Mouse (Mus musculus) thymus, postnatal 14 days (tissue): Measurements from ENCODE around the gene Pla1a.

Experiments
- DNase-seq: peaks from one replicate; pipeline ENCODE4 v3.0.0; 2021

Gene Pla1a

DNA sequence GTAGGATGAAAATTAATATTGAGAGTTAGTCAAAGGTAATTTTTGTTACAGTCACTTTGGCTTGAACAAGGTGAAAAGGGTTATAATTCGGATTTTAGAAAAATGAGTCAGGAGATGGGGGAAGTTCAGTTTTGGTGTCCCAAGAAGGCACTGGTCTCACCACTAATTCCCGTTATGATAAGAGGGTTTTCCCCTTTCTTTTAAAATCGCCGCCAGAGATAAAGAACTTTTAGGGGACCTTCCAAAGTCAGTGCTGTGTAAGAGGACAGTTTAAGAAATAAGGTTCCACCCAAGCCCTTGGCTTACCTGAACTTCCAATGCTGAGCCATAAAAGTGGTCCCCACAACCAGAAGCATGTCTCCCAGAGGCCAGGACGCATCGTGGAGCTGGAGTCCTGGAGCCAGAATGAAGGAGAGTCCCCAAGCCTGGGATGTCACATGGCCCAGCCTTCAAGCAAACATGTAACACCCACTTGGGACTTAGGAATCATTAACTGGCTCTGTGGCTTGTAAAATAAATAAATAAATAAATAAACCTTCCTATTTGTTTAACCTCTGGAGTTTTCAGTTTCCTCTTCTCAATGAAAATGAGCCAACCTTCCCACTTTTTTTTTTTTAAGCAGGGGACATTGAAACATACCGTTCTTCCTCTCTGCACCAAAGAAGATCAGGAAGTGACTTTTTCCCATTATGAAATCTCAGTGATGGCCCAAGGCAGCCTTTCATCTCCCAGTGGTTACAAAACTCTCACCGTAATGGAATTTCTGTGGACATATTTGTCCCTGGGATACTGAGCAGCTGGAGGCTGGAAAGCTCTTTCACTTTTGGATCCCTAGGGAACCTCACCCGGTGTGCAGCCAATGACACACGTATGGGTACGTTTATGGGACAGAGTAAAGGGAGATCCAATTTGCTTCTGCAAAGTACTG is at the start of gene Pla1a:
Gene Pla1a, minus strand, starts transcription at position 648 of the 928 bp plus-strand sequence.
- no peak for DNase-seq

DNA sequence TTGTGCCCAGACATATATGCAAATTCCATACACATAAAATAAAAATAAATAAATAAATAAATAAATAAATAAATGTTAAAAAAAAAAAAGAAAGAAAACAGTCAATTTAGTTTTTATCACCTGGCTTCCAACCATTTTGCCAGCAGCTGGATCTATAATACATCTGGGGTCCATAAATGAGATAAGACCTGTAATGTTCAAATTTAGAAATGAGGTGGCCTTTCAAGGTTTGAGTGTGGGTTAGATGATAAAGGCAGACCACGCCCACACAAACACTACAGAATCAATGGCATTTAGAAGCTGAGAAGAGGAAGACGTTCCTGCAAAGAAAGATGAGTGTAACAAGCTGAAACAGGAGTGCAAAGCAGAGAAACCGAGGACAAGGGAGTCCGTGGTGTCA is 48.4 kb upstream of the Pla1a start:
- DNase-seq: no peak

DNA sequence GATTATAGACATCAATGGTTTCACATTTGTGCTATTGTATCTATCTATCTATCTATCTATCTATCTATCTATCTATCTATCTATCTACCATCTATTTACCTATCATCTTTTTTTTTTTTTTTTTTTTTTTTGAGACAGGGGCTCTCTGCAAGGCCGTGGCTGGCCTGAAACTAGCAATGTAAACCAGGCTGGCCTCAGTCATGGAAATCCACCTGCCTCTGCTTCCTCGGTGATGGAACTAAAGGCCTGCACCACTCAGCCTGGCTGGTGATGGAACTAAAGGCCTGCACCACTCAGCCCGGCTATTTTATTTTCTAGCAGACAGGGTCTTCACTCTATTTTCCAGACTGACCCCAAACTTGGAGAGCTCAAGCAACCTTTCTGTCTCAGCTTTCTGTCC is 45.4 kb upstream of the Pla1a start:
- DNase-seq: no peak

DNA sequence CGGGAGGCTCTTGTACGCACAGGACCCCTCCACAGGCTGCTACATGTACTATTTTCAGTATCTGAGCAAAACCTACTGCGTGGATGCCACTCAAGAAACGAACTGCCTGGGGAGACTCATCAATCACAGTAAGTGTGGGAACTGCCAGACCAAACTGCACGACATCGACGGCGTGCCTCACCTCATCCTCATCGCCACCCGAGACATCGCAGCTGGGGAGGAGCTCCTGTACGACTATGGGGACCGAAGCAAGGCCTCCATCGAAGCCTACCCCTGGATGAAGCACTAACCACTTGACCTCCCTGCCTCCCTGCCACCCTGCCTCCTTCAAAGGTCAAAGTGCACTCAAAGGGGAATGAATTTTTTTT is 44.3 kb upstream of the Pla1a start:
- DNase-seq: peak; percentile 15

DNA sequence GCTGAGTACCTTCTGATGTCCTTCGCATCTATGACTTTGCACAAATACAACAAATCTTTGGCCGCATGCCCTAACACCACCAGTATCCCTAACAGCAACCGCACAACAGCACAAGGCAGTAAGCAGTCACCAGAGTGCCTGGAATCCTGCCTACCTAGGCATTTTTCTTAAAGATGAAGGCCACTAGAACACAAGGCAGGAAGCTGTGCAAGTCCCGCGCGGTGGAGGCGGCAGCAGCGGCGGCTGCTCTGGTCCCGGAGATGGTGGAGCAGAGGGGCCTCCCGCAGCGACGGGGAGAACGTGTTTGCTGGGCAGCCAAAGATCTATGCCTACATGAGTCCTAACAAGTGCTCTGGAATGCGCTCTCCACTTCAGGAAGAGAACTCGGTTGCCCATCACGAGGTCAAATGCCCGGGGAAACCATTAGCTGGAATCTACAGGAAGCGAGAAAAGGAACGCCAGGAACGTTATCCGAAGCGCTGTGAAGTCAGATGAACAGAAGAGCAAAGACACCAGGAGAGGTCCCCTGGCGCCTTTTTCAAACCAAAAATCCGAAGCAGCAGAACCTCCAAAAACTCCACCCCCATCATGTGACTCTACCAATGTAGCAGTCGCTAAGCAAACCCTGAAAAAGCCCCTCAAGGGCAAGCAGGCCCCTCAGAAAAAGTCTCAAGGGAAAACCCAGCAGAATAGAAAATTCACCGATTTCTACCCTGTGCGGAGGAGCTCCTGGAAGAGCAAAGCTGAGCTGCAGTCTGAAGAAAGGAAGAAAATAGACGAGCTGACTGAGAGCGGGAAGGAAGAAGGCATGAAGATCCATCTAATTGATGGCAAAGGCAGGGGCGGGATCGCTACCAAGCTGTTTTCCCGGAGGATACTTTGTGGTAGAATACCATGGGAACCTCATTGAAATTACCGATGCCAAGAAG is 43.6 kb upstream of the Pla1a start:
- DNase-seq: peak; percentile 73

DNA sequence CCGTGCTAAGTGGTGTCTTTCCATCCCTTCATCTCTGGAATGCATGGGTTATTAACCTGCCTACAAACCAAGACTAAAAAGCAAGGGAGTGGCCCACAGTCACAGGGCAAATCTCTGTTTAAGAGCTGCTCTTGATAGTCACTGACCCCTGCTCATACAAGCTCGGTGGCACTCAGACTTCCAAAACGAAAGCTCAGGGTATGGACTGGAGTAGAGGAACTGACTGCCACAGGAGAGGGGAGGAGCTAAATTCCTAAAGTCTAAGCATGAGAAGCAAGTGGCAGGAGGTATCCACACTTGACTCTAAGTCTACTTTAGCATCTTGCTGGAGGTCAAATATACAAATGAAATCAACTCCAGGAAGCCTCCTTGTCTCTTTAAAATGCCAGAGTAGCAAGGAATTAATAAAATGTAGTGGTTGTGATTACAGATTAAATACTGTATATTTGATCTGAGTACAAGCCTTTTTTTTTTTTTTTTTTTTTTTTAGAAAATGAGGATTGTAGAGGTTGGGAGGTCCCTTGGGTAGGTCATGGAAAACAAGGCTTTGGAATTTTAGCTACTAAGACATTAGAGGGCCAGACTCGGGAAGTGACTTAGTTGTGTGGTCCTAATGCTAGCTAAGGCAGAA is 42.9 kb upstream of the Pla1a start:
- DNase-seq: no peak

DNA sequence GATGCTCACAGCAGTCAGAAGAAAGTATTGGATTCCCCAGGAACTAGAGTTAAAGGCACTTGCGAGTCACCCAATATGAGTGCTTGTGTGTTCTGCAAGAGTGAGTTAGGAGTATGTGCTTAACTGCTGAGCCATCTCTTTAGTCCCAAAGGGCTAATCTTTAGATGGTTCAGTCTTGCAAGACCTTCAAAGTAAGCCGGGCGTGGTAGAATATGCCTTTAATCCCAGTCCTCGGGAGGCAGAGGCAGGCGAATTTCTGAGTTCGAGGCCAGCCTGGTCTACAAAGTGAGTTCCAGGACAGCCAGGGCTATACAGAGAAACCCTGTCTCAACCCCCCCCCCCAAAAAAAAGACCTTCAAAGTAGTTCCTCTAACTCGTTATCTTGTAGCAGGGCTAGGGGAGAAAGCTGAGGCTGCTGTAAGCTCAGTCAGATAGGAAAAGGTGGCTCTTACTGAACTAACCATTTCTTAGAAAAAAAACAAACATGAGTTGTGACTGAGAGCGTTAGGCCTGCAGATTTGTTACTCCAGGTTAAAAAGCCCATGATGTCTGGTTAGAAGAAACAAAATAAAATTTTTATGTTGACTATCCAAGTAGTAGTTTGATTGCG is 41.8 kb upstream of the Pla1a start:
- no peak for DNase-seq

DNA sequence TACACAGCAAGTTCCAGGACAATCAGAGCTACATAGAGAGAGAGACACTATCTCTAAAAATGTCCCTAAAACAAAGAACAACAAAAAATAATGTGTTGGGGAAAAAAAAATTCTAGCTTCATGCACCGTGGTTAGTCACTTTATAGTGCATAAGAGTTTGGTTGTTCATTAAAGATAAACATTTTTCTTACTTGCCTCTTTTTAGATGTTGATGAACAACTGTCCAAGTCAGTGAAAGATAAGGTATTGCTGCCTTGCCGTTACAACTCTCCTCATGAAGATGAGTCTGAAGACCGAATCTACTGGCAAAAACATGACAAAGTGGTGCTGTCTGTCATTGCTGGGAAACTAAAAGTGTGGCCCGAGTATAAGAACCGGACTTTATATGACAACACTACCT is 40.7 kb upstream of the Pla1a start:
- DNase-seq: no peak

DNA sequence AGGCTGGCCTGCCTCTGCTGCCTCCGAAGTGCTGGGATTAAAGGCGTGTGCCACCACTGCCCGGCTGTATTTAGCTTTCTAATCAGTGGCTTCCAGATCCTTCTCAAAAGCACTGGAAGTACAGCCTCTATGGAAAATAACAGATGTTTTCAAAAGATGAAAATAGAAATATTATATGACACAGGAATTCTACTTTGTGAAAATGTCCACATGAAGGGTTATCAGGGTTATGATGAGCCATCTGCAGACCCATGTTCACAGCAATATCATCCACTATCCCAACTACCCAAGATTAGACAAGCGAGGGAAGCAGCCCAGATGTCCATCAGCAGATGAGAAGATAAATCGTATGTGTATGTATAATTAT is 39.5 kb upstream of the Pla1a start:
- no peak for DNase-seq

DNA sequence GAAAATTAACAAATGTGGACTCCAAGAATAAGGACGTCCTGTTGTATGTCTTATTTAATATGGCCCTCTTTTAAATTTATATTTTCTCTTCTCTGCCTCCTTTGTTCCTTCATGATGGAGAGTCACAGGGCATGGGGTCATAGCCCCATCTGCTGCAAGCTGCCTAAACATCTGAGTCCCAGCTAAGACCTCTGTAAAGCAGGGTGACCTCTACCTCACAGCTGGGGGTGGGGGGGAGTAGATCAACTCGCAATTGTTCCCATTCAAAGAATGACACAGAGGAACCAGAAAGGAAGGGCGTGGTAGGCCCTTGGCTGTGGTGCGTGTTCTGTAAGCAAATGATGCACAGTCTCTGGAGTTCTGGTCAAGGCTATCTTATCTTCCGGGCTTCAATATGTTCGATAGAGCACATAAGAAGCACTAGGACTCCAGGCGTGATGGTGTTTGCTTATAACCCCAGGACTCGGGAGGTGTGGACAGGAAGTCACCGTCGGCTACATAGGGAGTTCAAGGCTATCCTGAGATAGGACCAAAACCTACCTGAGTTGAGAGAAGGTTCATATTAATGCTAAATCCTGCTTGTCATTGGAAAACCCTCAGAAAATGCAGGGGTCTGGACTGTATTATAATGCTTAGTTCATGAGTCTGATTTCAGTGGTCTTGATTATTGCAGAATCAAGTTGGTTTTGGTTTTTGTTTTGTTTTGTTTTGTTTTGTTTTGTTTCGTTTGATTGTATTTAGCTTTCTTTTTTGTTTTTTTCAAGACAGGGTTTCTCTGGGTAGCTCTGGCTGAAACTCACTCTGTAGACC is 39.0 kb upstream of the Pla1a start:
- no peak for DNase-seq

DNA sequence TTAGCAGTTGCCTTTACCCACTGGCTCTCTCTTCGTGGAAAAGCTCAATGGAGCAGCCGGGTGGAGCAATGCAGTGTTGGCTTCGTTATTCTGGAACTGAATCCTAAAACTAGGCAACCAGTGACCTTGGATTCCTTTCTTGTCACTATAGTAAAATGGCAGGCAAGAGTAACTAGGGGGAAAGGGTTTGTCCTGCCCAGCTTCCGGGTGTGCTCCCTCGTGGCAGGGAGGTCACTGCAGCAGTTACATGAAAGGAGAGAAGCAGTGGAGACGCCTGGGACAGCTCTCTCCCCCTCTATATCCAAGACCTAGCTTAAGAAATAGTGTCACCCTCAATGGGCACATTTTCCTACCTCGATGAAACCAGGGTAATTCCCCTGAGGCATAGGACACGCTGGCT is 36.5 kb upstream of the Pla1a start:
- no peak for DNase-seq

DNA sequence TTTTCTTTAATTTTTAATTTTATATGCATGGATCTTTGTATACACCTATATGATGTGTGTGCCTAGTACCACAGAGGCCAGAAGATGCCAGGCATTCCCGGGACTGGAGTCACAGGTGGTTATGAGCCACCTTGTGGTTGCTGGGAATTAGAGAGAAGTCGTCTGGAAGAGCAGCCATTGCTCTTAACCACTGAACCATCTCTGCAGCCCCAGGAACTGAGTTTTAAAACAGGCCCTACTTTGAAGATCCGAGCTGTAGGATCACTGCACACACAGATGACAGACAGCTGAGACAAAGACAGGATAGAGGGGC is 35.7 kb upstream of the Pla1a start:
- DNase-seq: no peak

DNA sequence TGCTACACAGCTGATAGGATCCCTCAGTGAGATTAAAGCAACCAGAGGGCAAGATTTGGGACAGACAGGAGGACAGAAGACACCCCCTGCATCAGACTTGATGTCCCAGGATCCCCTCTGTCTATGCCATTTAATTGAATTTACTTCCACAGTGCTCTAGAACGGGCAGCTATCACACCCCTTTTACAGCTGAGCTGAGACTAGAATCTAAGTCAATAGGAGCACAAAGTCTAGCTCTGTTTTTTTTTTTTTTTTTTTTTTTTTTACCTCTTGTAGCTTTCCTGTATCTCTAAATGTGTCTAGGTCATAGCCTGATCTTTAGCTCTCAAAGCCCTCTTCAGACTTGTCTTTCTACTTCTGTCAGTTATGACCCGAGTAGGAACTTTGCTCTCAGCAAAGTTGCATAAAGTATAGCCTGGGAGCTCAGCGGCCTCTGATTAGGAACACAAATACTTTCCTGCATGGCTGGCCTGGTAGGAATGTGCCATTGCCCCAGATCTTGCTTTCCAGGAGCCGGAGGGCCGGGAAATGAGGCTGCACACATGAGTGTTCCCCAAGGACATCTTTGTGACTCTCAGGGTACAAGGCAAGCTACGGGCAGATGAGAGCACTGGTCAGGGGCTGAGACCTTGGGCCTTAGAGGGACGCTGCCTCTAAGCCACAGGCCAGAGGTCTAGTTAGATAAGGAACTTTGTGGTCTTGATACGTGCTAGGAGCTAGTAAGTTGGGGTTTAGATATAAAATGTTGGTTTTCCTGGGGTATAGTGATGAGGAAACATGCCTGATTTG is 35.2 kb upstream of the Pla1a start:
- no peak for DNase-seq

DNA sequence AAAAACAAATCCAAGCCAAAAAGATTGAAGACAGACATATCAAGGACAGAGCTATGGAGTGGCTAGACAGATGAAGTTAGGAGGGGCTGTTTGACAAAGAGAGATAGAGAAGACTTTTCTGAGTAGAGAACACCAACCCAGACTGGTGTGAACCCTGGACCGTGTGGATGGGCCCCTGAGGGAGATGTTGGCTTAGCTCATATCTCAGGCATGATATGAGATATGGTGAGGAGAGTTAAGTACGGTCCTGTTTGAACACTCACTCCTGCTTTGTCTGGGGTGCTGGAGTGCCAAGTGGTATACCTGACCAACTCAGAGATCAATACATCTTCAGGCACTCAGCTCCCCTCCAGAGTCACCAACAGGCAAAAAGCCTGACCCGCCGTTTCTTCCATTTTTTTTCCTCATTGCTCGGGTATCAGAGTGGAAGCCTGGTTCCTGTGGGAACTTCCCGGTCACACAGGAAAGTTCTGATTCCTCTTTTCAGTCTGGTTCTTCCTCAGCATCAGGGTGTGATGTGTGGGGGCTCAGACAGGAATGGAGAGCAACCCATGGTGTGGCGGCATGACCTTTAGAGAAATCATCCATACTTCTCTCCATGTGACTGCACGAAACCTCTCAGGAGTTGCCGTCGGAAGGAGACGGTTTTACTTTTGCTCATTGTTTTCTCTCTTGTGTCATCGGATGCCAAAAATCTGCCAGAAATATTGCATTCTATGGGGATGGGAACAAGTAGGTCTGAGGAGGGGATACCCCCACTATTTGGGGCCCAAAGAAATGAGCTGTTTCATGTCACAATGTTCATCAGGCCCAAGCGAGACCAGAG is 34.4 kb upstream of the Pla1a start:
- DNase-seq: no peak

DNA sequence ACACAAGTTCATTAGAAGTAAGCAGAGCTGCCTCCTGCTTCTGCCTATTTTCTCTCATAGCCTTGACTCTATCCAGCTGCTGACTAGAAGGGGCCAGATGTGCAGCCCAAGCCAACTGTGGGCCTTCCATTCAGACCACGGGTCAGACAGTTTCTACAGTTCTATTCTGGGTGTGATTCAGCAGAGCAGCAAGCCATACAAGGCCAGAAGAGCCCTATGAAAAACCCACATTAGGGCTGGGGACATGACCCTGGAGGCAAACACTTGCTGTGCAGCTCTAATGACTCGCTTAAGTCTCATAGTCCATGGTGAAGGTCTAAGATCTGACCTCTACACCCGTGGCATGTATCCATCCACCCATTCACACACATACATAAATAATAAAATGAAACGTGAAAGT is 33.1 kb upstream of the Pla1a start:
- no peak for DNase-seq

DNA sequence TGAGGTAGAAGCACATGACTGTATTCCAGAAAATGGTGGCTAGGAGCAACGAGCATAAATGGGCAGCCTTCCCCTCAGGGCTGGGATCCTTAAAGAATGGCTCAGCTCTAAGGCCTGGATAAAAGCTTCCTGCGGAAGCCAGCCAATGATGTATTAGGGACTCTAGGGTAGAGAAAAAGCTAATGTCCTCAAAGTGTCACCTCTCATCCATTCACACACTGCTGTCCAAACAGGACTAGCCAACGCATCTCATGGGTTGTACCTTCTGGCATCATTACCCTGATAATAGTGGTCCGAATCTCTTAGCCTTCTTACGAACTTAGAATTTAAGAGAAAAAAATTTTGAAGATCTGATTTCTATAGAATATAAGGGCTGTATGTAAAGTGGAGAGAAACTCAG is 30.4 kb upstream of the Pla1a start:
- DNase-seq: no peak

DNA sequence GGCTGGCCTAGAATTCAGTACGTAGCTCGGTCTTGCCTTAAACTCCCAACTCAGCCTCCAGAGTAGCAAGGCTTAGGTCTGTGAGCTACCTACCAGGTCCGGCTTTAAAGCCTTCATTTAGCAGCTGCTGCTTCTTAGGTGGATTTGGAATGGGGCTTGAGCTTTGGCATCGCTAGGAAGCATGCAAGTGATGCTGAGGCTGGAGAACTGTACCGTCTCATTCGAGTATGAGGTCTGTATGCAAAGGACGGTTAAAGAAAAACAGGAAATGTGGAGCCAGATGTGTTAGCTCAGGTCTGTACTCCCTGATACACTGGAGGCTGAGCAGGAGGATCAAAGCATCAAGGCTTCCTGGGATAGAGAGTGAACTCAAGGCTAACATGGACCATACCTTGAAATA is 29.2 kb upstream of the Pla1a start:
- no peak for DNase-seq

DNA sequence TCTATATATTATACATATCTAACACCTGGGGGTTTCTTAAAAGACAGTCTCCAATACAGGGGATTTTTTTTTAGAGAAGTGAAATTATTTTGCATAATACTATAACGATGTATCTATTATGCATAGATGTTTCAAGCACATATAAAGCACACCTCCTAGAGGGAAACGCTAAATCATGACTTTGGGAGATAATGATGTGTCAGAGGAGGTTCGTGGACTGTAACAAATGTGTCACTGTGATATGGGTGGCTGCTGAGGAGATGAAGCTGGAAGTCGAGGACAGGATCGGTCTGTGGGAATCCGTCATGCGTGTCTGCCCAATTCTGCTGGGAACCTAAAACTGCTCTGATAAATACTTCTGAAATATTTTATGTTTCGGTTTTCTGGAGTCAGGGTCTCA is 28.8 kb upstream of the Pla1a start:
- no peak for DNase-seq

DNA sequence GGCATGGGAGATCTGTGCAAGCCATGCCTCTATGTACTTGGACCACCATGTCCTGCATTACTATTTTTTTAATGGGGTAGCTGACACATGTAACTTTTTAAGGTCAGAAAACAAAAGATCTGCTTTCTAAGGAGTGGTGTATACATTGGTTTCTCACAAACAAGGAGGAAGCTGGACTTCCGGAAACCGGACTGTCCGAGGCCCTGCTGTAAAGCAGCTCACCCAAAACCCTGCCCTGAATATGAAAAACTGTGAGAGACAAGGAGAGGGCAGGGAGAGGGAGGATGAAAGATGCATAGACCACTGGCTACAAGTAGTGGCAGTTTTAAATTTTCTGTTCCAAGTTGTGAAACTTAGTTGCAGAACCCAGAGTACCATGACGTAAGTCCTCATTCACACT is 27.0 kb upstream of the Pla1a start:
- no peak for DNase-seq

DNA sequence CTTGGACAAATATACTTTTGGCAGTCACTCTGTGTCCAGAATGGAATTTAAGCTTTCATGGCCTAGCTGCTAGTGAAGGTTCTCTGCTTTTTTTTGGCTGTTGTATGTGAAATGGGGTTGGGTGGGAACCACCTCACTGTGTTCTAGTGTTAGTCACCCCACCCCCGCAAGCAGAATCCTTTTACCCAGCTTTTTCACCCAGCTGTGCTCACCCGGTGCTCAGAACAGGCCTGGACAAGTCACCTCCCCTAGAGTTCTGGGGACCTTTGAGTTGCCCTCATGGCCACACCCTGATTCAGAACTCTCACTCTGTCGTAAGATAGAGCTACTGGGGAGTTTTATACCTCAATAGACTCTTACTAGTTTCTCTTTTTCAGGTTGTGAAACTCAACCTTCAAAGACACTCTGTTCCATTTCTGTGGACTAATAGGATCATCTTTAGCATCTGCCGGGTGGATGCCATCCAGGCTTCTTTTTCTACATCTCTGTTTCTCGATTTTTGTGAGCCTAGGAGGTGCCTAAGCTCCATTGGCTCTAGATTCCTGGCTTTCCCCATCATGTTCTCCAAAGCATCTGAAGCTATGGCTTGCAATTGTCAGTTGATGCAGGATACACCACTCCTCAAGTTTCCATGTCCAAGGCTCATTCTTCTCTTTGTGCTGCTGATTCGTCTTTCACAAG is 25.8 kb upstream of the Pla1a start:
- DNase-seq: no peak
